Mouse (Mus musculus): ENCODE results near the gene Lrfn4.
"Not testable (repeated sequence)": the region's sequence is repeated elsewhere in the genome, so short reads cannot be mapped to it uniquely, and the experiment has no call there.

The Lrfn4 gene

GRCm38 (mm10) chr19:4610109-4610508, 5.4 kb downstream of the Lrfn4 start:
- no peak for DNase-seq (ENCODE audit: low read depth, low spot score)

DNA sequence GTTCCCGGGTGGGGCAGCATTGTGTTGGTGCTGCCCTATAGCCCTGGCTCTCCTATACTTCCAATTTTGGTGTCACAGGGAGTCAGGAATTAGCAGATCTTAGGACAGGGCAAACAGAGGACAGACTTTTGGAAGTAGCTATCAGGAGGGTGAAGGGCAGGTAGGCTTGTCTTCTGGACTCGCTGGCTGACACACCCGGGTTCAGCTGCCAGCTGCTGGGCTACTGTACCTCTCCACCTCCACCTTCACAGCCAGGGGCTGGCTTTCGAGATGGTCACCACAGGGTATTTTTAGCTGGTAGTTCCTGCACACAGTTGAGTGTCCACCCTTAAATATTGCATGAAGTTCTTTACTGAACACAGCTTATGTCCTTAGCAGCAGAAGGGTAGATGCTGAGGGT, 7.0 kb downstream of the Lrfn4 start:
- DNase-seq (ENCODE audit: low read depth, low spot score), result no peak

- DNase-seq (ENCODE audit: low read depth, low spot score), result no peak
Observed at GRCm38 (mm10) chr19:4607406-4607805, 8.1 kb downstream of the Lrfn4 start.

DNA sequence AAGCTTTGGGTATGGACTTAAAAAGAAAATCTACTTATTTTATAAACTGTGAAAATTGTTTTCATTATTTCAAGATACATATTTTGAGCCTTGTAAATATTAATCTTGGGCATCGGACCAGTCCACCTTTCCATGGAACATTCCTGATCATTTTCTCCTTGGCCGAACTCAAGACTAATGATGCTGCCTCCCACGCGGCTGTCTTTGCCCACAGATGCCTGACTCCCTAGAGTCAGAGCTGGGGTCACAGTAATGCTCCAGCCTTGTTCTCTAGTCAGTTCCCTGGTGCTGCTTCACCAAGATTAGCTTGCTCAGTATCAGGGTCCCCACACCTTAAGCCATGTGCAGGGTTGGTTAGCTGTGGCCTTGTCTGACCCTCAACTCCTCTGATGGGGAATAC, 9.8 kb downstream of the Lrfn4 start:
- DNase-seq (ENCODE audit: low read depth, low spot score), result no peak

DNA sequence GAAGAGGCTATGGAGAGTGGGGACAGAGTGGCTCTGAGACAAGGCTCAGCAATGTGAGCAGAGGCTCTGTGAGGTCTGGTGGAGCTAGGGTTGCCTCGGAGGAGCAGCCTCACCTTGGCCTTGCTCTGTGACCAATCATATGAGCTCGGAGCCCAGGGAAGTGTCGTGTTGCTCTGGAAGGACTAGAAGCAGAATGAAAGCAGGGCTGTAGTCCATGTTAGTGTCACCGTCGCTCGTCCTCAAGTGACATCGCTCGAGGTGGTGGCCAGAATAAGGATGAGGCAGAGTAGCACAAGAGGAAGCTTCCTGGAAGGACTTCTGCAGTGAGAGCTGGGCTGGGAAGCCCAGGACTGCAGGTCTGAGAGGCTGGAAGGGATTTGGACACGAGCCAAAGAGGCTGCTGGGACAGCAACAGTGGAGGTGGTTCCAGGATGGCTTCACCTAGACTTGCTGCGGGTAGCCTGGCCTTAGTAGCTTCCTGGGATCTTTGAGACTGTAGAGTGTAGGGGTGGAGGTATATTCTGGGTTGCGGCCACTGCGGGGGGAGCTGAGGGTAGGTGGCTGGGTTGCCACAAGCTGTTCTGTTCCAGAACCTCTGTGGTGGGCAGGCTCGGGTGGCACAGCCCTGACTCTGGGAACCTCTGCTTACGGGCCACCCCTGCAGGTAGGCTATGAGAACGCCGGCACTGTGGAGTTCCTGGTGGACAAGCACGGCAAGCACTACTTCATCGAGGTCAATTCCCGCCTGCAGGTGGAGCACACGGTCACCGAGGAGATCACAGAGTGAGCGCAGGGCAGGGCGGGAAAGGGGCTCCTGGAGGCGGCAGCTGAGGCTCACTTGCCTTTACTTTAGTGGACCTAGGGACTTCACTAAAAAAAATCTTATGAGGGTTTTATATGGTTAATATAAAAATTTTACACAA, 11.4 kb downstream of the Lrfn4 start:
- peak; percentile 65 for DNase-seq (ENCODE audit: low read depth, low spot score)

GRCm38 (mm10) chr19:4602459-4602858, 13.0 kb downstream of the Lrfn4 start:
- DNase-seq (ENCODE audit: low read depth, low spot score), result no peak

GRCm38 (mm10) chr19:4596071-4596470, 19.4 kb downstream of the Lrfn4 start:
- DNase-seq (ENCODE audit: low read depth, low spot score), result no peak

DNA sequence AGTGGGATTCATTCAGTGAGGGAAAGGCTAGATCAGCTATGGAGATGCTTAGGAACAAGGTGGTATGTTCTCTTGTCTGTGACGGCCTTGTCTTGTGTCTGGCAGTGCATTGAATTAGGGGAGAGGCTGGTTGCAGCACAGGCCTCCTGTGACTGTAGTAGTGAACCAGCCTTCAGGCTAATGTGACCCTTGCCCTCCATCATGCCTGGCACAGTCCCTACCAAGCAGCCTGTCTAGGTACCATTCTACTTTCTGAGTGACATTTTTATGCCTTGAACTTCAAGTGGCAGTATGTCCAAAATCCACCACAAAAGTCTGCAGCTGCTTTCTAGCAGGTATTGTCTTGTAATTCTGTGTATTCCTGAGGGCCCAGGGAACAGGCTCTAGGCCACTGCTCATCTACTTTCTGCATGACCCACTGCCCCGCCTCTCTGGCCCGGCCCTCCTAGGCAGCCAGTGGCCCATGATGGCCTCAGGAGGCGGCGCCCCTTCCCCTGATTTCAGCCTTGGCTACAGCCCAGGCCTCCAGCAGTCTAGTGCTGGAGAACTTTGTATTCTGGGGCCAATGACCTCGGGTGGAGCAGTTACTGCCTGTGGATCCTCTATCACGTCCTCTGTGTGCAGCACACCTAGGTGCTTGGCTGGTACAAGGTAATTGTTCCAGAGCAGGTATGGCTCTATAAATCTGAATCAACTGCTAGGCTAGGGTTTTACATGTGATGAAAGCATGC, 21.5 kb downstream of the Lrfn4 start:
- DNase-seq (ENCODE audit: low read depth, low spot score), result no peak

- DNase-seq (ENCODE audit: low read depth, low spot score), result no peak
Observed at GRCm38 (mm10) chr19:4590025-4590424, 25.4 kb downstream of the Lrfn4 start.

DNA sequence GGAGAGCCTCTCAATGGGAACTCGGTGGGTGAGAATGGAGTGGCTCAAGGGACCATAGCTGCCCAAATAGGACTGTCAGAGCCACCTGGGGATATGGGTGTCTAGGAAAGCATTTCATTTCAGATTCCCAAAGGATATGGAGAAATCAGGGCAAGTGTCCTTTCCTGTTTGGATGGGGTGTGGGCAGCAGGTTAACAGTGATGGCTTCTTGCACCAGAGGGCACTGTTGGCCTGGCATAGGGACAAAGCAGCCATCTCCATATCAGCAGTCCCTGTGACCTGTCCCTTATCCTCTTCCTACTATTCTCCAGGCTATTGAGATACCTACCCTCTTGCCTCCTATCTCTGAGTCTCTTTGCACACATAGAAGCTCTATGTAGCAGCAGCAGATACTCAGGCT, 26.4 kb downstream of the Lrfn4 start:
- no peak for DNase-seq (ENCODE audit: low read depth, low spot score)

DNA sequence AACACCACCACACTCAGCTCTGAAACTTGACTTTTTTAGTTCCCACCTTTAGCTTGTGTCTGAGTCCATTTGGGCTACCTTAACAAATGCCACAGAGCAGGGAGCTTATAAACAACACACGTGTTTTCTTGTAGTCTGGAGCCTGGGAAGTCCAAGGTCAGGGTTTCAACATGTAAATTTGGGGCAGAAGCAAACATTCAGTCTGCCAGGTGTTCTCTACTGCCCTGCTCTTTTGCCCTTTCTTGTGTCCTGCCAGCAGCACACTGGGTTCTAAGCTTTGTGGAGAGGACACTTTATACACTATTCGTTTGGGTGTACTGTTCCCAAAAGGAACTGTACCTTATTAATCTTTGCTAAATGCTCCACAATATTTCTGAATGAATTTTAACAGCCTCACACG, 27.0 kb downstream of the Lrfn4 start:
- DNase-seq (ENCODE audit: low read depth, low spot score), result no peak

DNA sequence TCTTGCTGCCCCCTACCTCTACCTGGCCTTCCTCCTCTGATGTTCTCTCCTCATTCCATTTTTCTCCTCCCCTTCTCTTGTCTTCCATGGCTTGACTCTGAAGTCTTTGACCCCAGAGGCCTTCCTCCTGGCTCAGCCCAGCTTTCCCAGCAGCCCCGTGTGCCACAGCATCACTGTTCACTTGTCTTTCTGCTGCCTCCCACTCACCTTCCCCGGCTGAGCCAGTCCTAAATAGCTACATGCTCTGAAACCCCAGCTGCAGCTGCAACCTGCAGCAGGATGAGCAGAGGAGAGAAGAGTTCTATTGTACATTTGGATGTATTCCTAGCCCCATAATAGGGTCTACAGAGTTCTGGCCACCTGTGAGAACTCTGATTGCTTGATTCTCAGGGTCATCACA, 28.0 kb downstream of the Lrfn4 start:
- no peak for DNase-seq (ENCODE audit: low read depth, low spot score)

DNA sequence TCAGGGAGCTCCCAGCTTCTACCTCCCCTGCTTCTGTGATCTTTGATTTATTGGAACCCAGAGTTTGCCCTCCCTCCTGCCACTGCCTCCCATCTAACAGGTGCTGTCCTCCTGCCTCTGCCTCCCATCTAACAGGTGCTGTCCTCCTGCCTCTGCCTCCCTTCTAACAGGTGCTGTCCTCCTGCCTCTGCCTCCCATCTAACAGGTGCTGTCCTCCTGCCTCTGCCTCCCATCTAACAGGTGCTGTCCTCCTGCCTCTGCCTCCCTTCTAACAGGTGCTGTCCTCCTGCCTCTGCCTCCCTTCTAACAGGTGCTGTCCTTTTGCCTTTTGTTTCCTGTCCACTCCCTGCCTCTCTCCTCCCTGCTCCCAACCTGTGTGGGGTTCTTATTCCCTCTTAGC, 28.7 kb downstream of the Lrfn4 start:
- not testable (repeated sequence) for DNase-seq (ENCODE audit: low read depth, low spot score)

DNA sequence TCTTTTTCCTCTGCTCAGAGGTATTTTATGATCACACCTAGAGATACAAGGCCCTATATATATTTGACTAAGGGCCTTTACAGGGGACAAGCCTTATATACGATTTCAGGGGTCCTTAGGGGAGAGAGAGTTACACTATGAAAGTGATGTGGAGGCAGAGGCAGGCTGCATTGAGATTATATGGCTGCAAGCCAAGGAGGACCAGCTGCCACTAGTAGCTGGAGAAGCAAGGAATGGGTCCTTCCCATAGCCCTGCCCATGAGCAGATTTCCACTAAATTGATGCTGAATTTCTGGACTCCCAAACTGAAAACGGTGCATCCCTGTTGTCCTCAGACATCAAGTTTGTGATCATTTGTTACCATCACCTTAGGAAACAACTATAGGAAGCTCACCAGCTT, 31.6 kb downstream of the Lrfn4 start:
- DNase-seq (ENCODE audit: low read depth, low spot score), result no peak

DNA sequence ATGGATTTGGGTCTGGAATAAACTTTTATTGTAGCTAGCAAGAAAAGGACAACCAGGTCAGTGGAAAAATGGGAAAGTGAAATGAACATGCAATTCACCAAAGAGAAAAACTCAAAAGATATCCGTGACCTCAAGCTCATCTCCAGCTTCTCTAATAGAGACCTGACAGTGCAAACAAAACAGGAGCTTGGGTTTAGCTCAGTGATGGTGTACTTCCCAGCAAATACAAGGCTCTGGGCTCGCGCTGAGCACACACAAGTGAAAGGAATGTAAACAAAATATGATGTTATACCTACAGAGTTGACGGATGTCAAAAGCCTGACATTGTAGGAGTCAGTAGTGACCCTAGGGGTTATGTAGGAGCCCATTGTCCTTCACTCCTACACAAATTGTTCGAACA, 36.2 kb downstream of the Lrfn4 start:
- DNase-seq (ENCODE audit: low read depth, low spot score), result no peak

DNA sequence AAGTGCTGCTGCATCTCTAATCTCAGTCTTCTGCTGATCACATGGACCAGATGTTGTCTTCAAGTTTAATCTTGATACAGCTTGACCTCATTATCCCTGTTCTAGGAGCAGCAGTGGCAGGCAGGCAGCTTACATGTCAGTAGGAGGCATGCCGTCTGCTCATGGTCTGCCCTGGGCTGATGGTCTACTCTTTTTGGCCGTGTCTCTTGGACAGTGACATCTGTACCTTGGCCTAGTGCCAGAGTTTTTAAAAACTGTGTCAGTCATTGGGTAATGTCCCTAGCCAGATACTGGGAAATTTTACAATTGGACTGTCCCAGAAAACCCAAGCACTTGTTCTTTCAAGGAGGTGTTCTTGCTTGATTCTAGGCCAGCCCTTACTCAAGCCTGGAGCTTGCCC, 36.7 kb downstream of the Lrfn4 start:
- no peak for DNase-seq (ENCODE audit: low read depth, low spot score)

DNA sequence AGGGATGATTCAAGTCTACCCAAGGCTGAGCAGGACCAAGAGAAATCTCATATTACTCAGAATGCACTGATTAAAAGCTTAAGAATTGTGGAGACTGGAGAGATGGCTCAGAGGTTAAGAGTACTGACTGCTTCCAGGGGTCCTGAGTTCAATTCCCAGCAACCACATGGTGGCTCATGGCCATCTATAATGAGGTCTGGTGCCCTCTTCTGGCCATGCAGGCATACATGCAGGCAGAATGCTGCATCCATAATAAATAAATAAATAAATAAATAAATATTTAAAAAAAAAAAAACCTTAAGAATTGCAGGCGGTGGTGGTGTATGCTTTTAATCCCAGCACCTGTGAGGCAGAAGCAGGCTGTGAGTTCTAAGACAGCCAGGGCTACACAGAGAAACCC, 42.2 kb downstream of the Lrfn4 start:
- DNase-seq (ENCODE audit: low read depth, low spot score), result no peak

GRCm38 (mm10) chr19:4572467-4572866, 43.0 kb downstream of the Lrfn4 start:
- DNase-seq (ENCODE audit: low read depth, low spot score), result no peak

- no peak for DNase-seq (ENCODE audit: low read depth, low spot score)
Observed at GRCm38 (mm10) chr19:4572061-4572460, 43.4 kb downstream of the Lrfn4 start.

- no peak for DNase-seq (ENCODE audit: low read depth, low spot score)
Observed at GRCm38 (mm10) chr19:4571658-4572057, 43.8 kb downstream of the Lrfn4 start.

DNA sequence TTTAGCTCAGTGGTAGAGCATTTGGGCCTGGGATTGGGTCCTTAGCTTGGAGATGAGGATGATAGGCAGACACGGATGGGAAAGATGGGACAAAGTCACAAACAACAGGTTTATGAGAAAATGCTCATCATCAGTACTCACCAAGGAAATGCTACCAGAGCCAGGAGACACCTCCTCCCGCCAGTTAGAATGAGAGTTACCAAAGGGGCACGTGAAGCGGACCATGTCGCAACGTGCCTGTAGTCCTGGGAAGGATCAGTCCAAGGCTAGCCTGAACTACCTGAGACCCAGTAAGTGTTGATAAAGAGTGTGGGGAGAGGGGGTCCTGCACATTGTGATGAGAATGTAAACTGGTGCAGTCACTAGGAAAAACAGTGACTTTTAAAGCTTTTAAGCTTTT, 44.7 kb downstream of the Lrfn4 start:
- DNase-seq (ENCODE audit: low read depth, low spot score), result no peak

- no peak for DNase-seq (ENCODE audit: low read depth, low spot score)
Observed at GRCm38 (mm10) chr19:4570237-4570613, 45.2 kb downstream of the Lrfn4 start.
